Mouse (Mus musculus): ENCODE measurements around the gene Asap2. TPM values are rescaled to one million over a fixed set of nuclear protein-coding genes. Genes with fewer than 3 reads are reported as not detected.
A peak's percentile ranks its signal among the peaks of the same experiment; 100 is the strongest.

Asap2 gene
- polyA plus RNA-seq, 1 experiment from 2014 or later, result 8.3 TPM

- H3K4me2 ChIP-seq (ENCODE audit: low read depth, low read length), result no peak overlapping the region
- H3K27me3 ChIP-seq (ENCODE audit: control insufficient read depth, insufficient read depth, low read depth, low read length), result no peaks in the 10 kb centered on the region
- H3K9me3 ChIP-seq (ENCODE audit: control insufficient read depth, low read length), result no peaks in the 10 kb centered on the region
- ATAC-seq (ENCODE audit: low read depth), result no peak
- H3K36me3 ChIP-seq (ENCODE audit: control insufficient read depth, insufficient read depth, low read length), result no peaks in the 10 kb centered on the region
- no peak overlapping the region for H3K9ac ChIP-seq (ENCODE audit: low read length)
- no peak overlapping the region for H3K27ac ChIP-seq (ENCODE audit: low read length)
- H3K4me1 ChIP-seq (replicated peaks; ENCODE audit: control insufficient read depth, insufficient read depth, low read length), result peaks cover 15% of the 10 kb centered on the region
- no peak overlapping the region for H3K4me3 ChIP-seq (ENCODE audit: low read length)
- 91% methylated on average over 14 of the region's 14 CpGs for WGBS
Observed at GRCm38 (mm10) chr12:21140153-21140552, 149.9 kb downstream of the Asap2 start.

- WGBS, result 83% methylated on average over 6 of the region's 6 CpGs
- peaks cover 9% of the 10 kb centered on the region for H3K4me1 ChIP-seq (replicated peaks; ENCODE audit: control insufficient read depth, insufficient read depth, low read length)
- no peak for ATAC-seq (ENCODE audit: low read depth)
Observed at GRCm38 (mm10) chr12:21140741-21141308, 150.6 kb downstream of the Asap2 start.

GRCm38 (mm10) chr12:21141691-21142300 lies 151.5 kb downstream of the Asap2 start:
- ATAC-seq (ENCODE audit: low read depth), result no peak
- Histone ChIP-seq H3K27ac (ENCODE audit: low read length) (no peak overlapping the region), H3K4me2 (ENCODE audit: low read depth, low read length) (no peak overlapping the region), H3K27me3 (ENCODE audit: control insufficient read depth, insufficient read depth, low read depth, low read length) (no peaks in the 10 kb centered on the region), H3K4me3 (ENCODE audit: low read length) (no peak overlapping the region), H3K4me1 (replicated peaks; ENCODE audit: control insufficient read depth, insufficient read depth, low read length) (no peaks in the 10 kb centered on the region), H3K36me3 (ENCODE audit: control insufficient read depth, insufficient read depth, low read length) (no peaks in the 10 kb centered on the region), H3K9me3 (ENCODE audit: control insufficient read depth, low read length) (no peaks in the 10 kb centered on the region), H3K9ac (ENCODE audit: low read length) (no peak overlapping the region)
- WGBS, result 83% methylated on average over 5 of the region's 5 CpGs

More at GRCm38 (mm10) chr12:21140741-21141308, 150.6 kb downstream of the Asap2 start:
- no peak overlapping the region for H3K9ac ChIP-seq (ENCODE audit: low read length)
- no peak overlapping the region for H3K4me3 ChIP-seq (ENCODE audit: low read length)
- H3K27me3 ChIP-seq (ENCODE audit: control insufficient read depth, insufficient read depth, low read depth, low read length), result no peaks in the 10 kb centered on the region
- H3K4me2 ChIP-seq (ENCODE audit: low read depth, low read length), result no peak overlapping the region
- H3K36me3 ChIP-seq (ENCODE audit: control insufficient read depth, insufficient read depth, low read length), result no peaks in the 10 kb centered on the region
- H3K27ac ChIP-seq (ENCODE audit: low read length), result no peak overlapping the region
- no peaks in the 10 kb centered on the region for H3K9me3 ChIP-seq (ENCODE audit: control insufficient read depth, low read length)

GRCm38 (mm10) chr12:21142489-21143254 lies 152.4 kb downstream of the Asap2 start:
- Histone ChIP-seq H3K9ac (ENCODE audit: low read length) (no peak overlapping the region), H3K27ac (ENCODE audit: low read length) (no peak overlapping the region), H3K4me2 (ENCODE audit: low read depth, low read length) (no peak overlapping the region), H3K9me3 (ENCODE audit: control insufficient read depth, low read length) (no peaks in the 10 kb centered on the region), H3K4me3 (ENCODE audit: low read length) (no peak overlapping the region), H3K36me3 (ENCODE audit: control insufficient read depth, insufficient read depth, low read length) (no peaks in the 10 kb centered on the region), H3K4me1 (replicated peaks; ENCODE audit: control insufficient read depth, insufficient read depth, low read length) (no peaks in the 10 kb centered on the region), H3K27me3 (ENCODE audit: control insufficient read depth, insufficient read depth, low read depth, low read length) (no peaks in the 10 kb centered on the region)
- 66% methylated on average over 9 of the region's 9 CpGs for WGBS
- no peak for ATAC-seq (ENCODE audit: low read depth)

- no peaks in the 10 kb centered on the region for H3K36me3 ChIP-seq (ENCODE audit: control insufficient read depth, insufficient read depth, low read length)
- ATAC-seq (ENCODE audit: low read depth), result no peak
- H3K27ac ChIP-seq (ENCODE audit: low read length), result no peak overlapping the region
- H3K4me1 ChIP-seq (replicated peaks; ENCODE audit: control insufficient read depth, insufficient read depth, low read length), result no peaks in the 10 kb centered on the region
- no peak overlapping the region for H3K4me3 ChIP-seq (ENCODE audit: low read length)
- H3K9me3 ChIP-seq (ENCODE audit: control insufficient read depth, low read length), result no peaks in the 10 kb centered on the region
- no peaks in the 10 kb centered on the region for H3K27me3 ChIP-seq (ENCODE audit: control insufficient read depth, insufficient read depth, low read depth, low read length)
- 36% methylated on average over 5 of the region's 5 CpGs for WGBS
- H3K9ac ChIP-seq (ENCODE audit: low read length), result no peak overlapping the region
- no peak overlapping the region for H3K4me2 ChIP-seq (ENCODE audit: low read depth, low read length)
Observed at GRCm38 (mm10) chr12:21144602-21145001, 154.3 kb downstream of the Asap2 start.

- no peaks in the 10 kb centered on the region for H3K4me1 ChIP-seq (replicated peaks; ENCODE audit: control insufficient read depth, insufficient read depth, low read length)
- no peak overlapping the region for H3K4me3 ChIP-seq (ENCODE audit: low read length)
- no peak overlapping the region for H3K27ac ChIP-seq (ENCODE audit: low read length)
- WGBS, result 83% methylated on average over 5 of the region's 5 CpGs
- H3K27me3 ChIP-seq (ENCODE audit: control insufficient read depth, insufficient read depth, low read depth, low read length), result no peaks in the 10 kb centered on the region
- H3K9me3 ChIP-seq (ENCODE audit: control insufficient read depth, low read length), result no peaks in the 10 kb centered on the region
- no peak for ATAC-seq (ENCODE audit: low read depth)
- H3K4me2 ChIP-seq (ENCODE audit: low read depth, low read length), result no peak overlapping the region
- H3K9ac ChIP-seq (ENCODE audit: low read length), result no peak overlapping the region
- no peaks in the 10 kb centered on the region for H3K36me3 ChIP-seq (ENCODE audit: control insufficient read depth, insufficient read depth, low read length)
Observed at GRCm38 (mm10) chr12:21145050-21145449, 154.8 kb downstream of the Asap2 start.

GRCm38 (mm10) chr12:21146826-21147225 lies 156.6 kb downstream of the Asap2 start:
- no peak overlapping the region for H3K4me3 ChIP-seq (ENCODE audit: low read length)

GRCm38 (mm10) chr12:21153279-21153707 lies 163.0 kb downstream of the Asap2 start:
- no peak overlapping the region for H3K9ac ChIP-seq (ENCODE audit: low read length)
- no peaks in the 10 kb centered on the region for H3K36me3 ChIP-seq (ENCODE audit: control insufficient read depth, insufficient read depth, low read length)
- ATAC-seq (ENCODE audit: low read depth), result no peak
- H3K9me3 ChIP-seq (ENCODE audit: control insufficient read depth, low read length), result no peaks in the 10 kb centered on the region
- no peak overlapping the region for H3K27ac ChIP-seq (ENCODE audit: low read length)
- H3K27me3 ChIP-seq (ENCODE audit: control insufficient read depth, insufficient read depth, low read depth, low read length), result no peaks in the 10 kb centered on the region
- peaks cover 13% of the 10 kb centered on the region for H3K4me1 ChIP-seq (replicated peaks; ENCODE audit: control insufficient read depth, insufficient read depth, low read length)
- WGBS, result 61% methylated on average over 8 of the region's 8 CpGs
- no peak overlapping the region for H3K4me2 ChIP-seq (ENCODE audit: low read depth, low read length)
- no peak overlapping the region for H3K4me3 ChIP-seq (ENCODE audit: low read length)

More at GRCm38 (mm10) chr12:21146826-21147225, 156.6 kb downstream of the Asap2 start:
- H3K27me3 ChIP-seq (ENCODE audit: control insufficient read depth, insufficient read depth, low read depth, low read length), result no peaks in the 10 kb centered on the region
- H3K4me1 ChIP-seq (replicated peaks; ENCODE audit: control insufficient read depth, insufficient read depth, low read length), result no peaks in the 10 kb centered on the region
- no peak overlapping the region for H3K4me2 ChIP-seq (ENCODE audit: low read depth, low read length)
- H3K36me3 ChIP-seq (ENCODE audit: control insufficient read depth, insufficient read depth, low read length), result no peaks in the 10 kb centered on the region
- H3K27ac ChIP-seq (ENCODE audit: low read length), result no peak overlapping the region
- no peaks in the 10 kb centered on the region for H3K9me3 ChIP-seq (ENCODE audit: control insufficient read depth, low read length)
- 46% methylated on average over 4 of the region's 4 CpGs for WGBS
- no peak overlapping the region for H3K9ac ChIP-seq (ENCODE audit: low read length)
- ATAC-seq (ENCODE audit: low read depth), result no peak

- Histone ChIP-seq H3K4me1 (replicated peaks; ENCODE audit: control insufficient read depth, insufficient read depth, low read length) (peaks cover 20% of the 10 kb centered on the region), H3K4me2 (ENCODE audit: low read depth, low read length) (no peak overlapping the region), H3K4me3 (ENCODE audit: low read length) (no peak overlapping the region), H3K36me3 (ENCODE audit: control insufficient read depth, insufficient read depth, low read length) (no peaks in the 10 kb centered on the region), H3K27me3 (ENCODE audit: control insufficient read depth, insufficient read depth, low read depth, low read length) (no peaks in the 10 kb centered on the region), H3K9me3 (ENCODE audit: control insufficient read depth, low read length) (no peaks in the 10 kb centered on the region), H3K9ac (ENCODE audit: low read length) (no peak overlapping the region), H3K27ac (ENCODE audit: low read length) (peak overlapping the region; percentile 12; the same call in 1 of the 2 replicates)
- ATAC-seq (ENCODE audit: low read depth), result peak; percentile 76
- 43% methylated on average over 4 of the region's 4 CpGs for WGBS
Observed at GRCm38 (mm10) chr12:21155062-21155461, 164.8 kb downstream of the Asap2 start.
